Mouse (Mus musculus): ENCODE measurements around the gene Cds2. TPM values are rescaled to one million over a fixed set of nuclear protein-coding genes. Genes with fewer than 3 reads are reported as not detected.

The Cds2 gene
- polyA plus RNA-seq, 1 experiment from 2014 or later, result 22.9 TPM

DNA sequence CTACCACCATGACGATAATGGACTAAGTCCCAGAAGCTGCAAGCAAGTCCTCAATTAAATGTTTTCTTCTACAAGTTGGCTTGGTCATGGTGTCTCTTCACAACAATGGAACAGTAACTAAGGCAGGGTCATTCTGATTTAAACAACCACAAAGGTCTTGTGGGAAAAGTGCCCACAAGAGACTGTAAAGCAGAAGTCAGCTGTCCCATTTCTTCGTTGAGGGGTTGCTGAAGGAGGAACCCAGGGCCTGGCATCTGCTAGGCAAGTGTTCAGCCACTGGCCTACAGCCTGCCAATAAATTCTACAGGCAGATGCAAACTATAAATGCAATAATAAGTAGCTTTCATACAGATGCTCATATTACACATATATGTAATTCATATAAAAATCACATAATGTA, 74.3 kb downstream of the Cds2 start:
- no peak overlapping the region for H3K4me3 ChIP-seq
- WGBS, result 63% methylated on average over 2 of the region's 2 CpGs
- H3K4me1 ChIP-seq, result no peaks in the 10 kb centered on the region
- H3K27ac ChIP-seq, result no peak overlapping the region
- H3K4me2 ChIP-seq, result no peak overlapping the region
- no peaks in the 10 kb centered on the region for H3K27me3 ChIP-seq
- H3K36me3 ChIP-seq, result no peaks in the 10 kb centered on the region
- H3K9ac ChIP-seq, result no peak overlapping the region
- ATAC-seq (ENCODE audit: insufficient number of reproducible peaks, low FRiP score, low TSS enrichment, low read depth), result no peak
- no peaks in the 10 kb centered on the region for H3K9me3 ChIP-seq

DNA sequence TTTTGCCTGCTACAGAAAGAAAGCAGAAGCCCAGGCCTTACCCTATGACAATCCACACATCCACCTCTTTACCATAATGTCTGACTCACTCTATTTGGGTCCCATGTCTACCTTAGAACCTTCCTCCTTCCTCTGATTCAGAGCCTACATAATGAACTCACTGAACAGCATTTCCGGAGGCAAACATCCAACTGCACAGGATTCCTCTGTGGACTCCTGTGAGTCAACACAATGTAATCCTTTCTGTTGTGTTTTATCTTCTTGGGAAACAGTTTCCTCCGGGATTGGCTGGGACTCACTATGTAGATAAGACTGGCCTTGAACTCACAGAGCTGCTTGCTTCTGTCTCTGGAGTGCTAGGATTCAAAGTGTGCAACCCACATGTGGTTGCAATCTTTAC, 77.4 kb downstream of the Cds2 start:
- 67% methylated on average over 2 of the region's 2 CpGs for WGBS
- no peak for ATAC-seq (ENCODE audit: insufficient number of reproducible peaks, low FRiP score, low TSS enrichment, low read depth)
- no peak overlapping the region for H3K27ac ChIP-seq
- no peaks in the 10 kb centered on the region for H3K9me3 ChIP-seq
- H3K4me2 ChIP-seq, result no peak overlapping the region
- no peak overlapping the region for H3K9ac ChIP-seq
- no peaks in the 10 kb centered on the region for H3K27me3 ChIP-seq
- no peak overlapping the region for H3K4me3 ChIP-seq
- no peaks in the 10 kb centered on the region for H3K36me3 ChIP-seq
- no peaks in the 10 kb centered on the region for H3K4me1 ChIP-seq

DNA sequence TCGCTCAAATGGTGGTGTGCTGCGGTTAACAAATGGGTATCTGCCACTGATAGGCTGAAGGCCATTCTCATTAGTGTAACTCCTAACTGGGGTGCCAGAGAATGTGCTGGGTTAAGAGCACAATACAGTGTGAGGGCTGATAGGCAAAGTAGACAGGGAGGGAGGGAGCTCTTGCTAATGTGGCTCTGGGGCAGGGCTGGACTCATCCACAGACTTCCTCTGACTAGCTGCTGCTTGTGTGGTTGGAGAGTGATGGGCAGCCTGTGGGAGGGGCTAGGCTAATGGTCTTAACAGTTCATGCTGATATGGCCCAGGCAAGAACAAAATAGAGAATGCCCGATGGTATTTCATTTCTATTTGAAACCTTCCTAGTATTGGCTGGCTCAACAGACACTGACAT, 78.3 kb downstream of the Cds2 start:
- H3K36me3 ChIP-seq, result no peaks in the 10 kb centered on the region
- no peaks in the 10 kb centered on the region for H3K9me3 ChIP-seq
- H3K4me2 ChIP-seq, result no peak overlapping the region
- H3K9ac ChIP-seq, result no peak overlapping the region
- no peak for ATAC-seq (ENCODE audit: insufficient number of reproducible peaks, low FRiP score, low TSS enrichment, low read depth)
- H3K4me1 ChIP-seq, result no peaks in the 10 kb centered on the region
- H3K4me3 ChIP-seq, result no peak overlapping the region
- no peak overlapping the region for H3K27ac ChIP-seq
- WGBS, result 91% methylated on average over 3 of the region's 3 CpGs
- H3K27me3 ChIP-seq, result no peaks in the 10 kb centered on the region

DNA sequence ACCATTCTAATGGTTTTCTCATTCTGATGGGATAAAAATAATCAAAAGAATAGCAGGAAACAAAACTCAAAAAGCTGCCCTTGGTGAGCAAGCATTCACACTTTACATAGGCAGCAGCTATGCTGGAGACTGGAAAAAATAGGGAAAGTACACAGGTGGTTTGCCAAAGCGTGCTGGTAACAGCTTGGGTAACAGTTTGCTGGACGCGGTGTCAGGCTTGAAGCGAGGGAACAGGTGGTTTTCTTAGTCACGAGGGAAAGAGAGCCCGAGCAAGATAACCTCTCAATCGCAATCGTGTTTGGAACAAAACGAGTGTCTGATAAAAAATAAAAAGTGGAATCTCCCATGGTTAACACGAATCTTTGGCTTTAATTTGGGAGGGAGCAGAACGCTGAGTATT, 80.9 kb downstream of the Cds2 start:
- Histone ChIP-seq H3K4me1 (no peaks in the 10 kb centered on the region), H3K9me3 (no peaks in the 10 kb centered on the region), H3K27me3 (no peaks in the 10 kb centered on the region), H3K4me2 (no peak overlapping the region), H3K4me3 (no peak overlapping the region), H3K27ac (no peak overlapping the region), H3K36me3 (no peaks in the 10 kb centered on the region), H3K9ac (no peak overlapping the region)
- no peak for ATAC-seq (ENCODE audit: insufficient number of reproducible peaks, low FRiP score, low TSS enrichment, low read depth)
- 78% methylated on average over 11 of the region's 11 CpGs for WGBS

Other genes with a start within 250 kb of the Cds2 start
- gene Rassf2, start 232.9 kb upstream of the Cds2 start, polyA plus RNA-seq (2015; fragmentation: Nextera tagmentation; extraction: Ambion mirVana), result 16.2 and 18.4 TPM in 2 replicates
- gene Slc23a2, start 118.0 kb upstream of the Cds2 start, polyA plus RNA-seq (2015; fragmentation: Nextera tagmentation; extraction: Ambion mirVana), result 11.1 and 11.5 TPM in 2 replicates
- gene Tmem230, start 15.3 kb upstream of the Cds2 start, polyA plus RNA-seq (2015; fragmentation: Nextera tagmentation; extraction: Ambion mirVana), result 50.1 and 52.4 TPM in 2 replicates
- 204 and 210 TPM in 2 replicates for gene Pcna, start 9.8 kb upstream of the Cds2 start, polyA plus RNA-seq (2015; fragmentation: Nextera tagmentation; extraction: Ambion mirVana)
- gene Prokr2, start 122.3 kb downstream of the Cds2 start, polyA plus RNA-seq (2015; fragmentation: Nextera tagmentation; extraction: Ambion mirVana), result 2.4 and 4.2 TPM in 2 replicates